Mouse (Mus musculus): ENCODE measurements around the gene Itih2.

- TF ChIP-seq POLR2A (IDR thresholded peaks at IDR 0.05; ENCODE audit: insufficient read depth, low read depth, low read length), result no peak
- no peak for TF ChIP-seq CTCF (IDR thresholded peaks at IDR 0.05; ENCODE audit: insufficient read depth, low read depth, low read length)
Measured at GRCm38 (mm10) chr2:10131296-10131695, at the start of gene Itih2.
